In genomic region chr1:180904815-180905080, GRCm38 (mm10) we compare ENCODE assay signal across 8 mouse cellular contexts. TPM values are rescaled to one million over a fixed set of nuclear protein-coding genes. Genes with fewer than 3 reads are reported as not detected.
A peak's percentile ranks its signal among the peaks of the same experiment; 100 is the strongest.
DNase-seq lines count a peak whose midpoint lies in the region; ATAC-seq and TF ChIP-seq lines count a peak whose summit lies in the region.

No protein-coding gene starts in this region.

- H3K27me3 ChIP-seq in lung, embryonic 15.5 days, result no peaks in the 10 kb centered on the region
- H3K27me3 ChIP-seq in limb, embryonic 13.5 days, result no peaks in the 10 kb centered on the region
- no peaks in the 10 kb centered on the region for H3K27me3 ChIP-seq in small intestine, adult 2 months (ENCODE audit: control insufficient read depth, insufficient read depth, low read length)

- peaks cover 18% of the 10 kb centered on the region for H3K4me1 ChIP-seq in lung, embryonic 15.5 days
- peaks cover 20% of the 10 kb centered on the region for H3K4me1 ChIP-seq in limb, embryonic 13.5 days
- no peaks in the 10 kb centered on the region; the same call in 1 of the 2 replicates for H3K4me1 ChIP-seq in small intestine, adult 2 months (ENCODE audit: control insufficient read depth, insufficient read depth, insufficient read length, low read length)

- no peak for DNase-seq in lung, postnatal 10 days
- no peak for DNase-seq in layer of hippocampus, adult 9-10 months (ENCODE audit: low spot score)
- DNase-seq in right cerebral cortex, adult 2 months (ENCODE audit: low spot score in 2 of 2), result no peak
- no peak for DNase-seq in thymus, postnatal 0 days (ENCODE audit: low spot score)

- peak overlapping the region; percentile 73 for H3K4me2 ChIP-seq in lung, embryonic 15.5 days
- H3K4me2 ChIP-seq in limb, embryonic 13.5 days (replicated peaks), result peak overlapping the region; percentile 81

- no peak for TF ChIP-seq POLR2A in small intestine, adult 2 months (IDR thresholded peaks at IDR 0.05; ENCODE audit: low read depth, low read length)

- H3K4me3 ChIP-seq in lung, embryonic 15.5 days, result peak overlapping the region; percentile 92
- peak overlapping the region; percentile 77 for H3K4me3 ChIP-seq in limb, embryonic 13.5 days
- H3K4me3 ChIP-seq in small intestine, adult 2 months (ENCODE audit: low read depth, low read length), result peak overlapping the region; percentile 70

- no peak for TF ChIP-seq CTCF in small intestine, adult 2 months (IDR thresholded peaks at IDR 0.05; ENCODE audit: extremely low read depth, insufficient read length, insufficient replicate concordance, low read depth, low read length)

- WGBS in lung, embryonic 15.5 days, result 2% methylated on average over 5 of the region's 5 CpGs
- 4% methylated on average over 5 of the region's 5 CpGs for WGBS in limb, embryonic 13.5 days
- WGBS in small intestine, adult 2 months, result 7% methylated on average over 5 of the region's 5 CpGs

- peak overlapping the region; percentile 68; the same call in 1 of the 2 replicates for H3K27ac ChIP-seq in lung, embryonic 15.5 days
- peak overlapping the region; percentile 81; the same call in 1 of the 2 replicates for H3K27ac ChIP-seq in limb, embryonic 13.5 days
- H3K27ac ChIP-seq in small intestine, adult 2 months (ENCODE audit: insufficient read depth, low read depth, low read length), result no peak overlapping the region

- ATAC-seq in lung, embryonic 15.5 days (ENCODE audit: borderline replicate concordance, extremely low read depth, low FRiP score, low TSS enrichment), result no peak
- ATAC-seq in erythroblast, adult 5-6 weeks (replicated peaks; ENCODE audit: low FRiP score, poor library complexity, severe bottlenecking), result 0 out of 2 replicates have a peak, but pooled peaks have one; percentile 5
- ATAC-seq in limb, embryonic 13.5 days (ENCODE audit: low FRiP score, low read depth), result no peak

- no peaks in the 10 kb centered on the region for H3K9me3 ChIP-seq in lung, embryonic 15.5 days
- H3K9me3 ChIP-seq in limb, embryonic 13.5 days, result no peaks in the 10 kb centered on the region

- H3K9ac ChIP-seq in lung, embryonic 15.5 days, result peak overlapping the region; percentile 92
- H3K9ac ChIP-seq in limb, embryonic 13.5 days, result peak overlapping the region; percentile 92

- H3K36me3 ChIP-seq in lung, embryonic 15.5 days, result peaks cover 23% of the 10 kb centered on the region
- H3K36me3 ChIP-seq in limb, embryonic 13.5 days, result peaks cover 38% of the 10 kb centered on the region
- peaks cover 9% of the 10 kb centered on the region for H3K36me3 ChIP-seq in small intestine, adult 2 months (ENCODE audit: control insufficient read depth, insufficient read depth, low read length)

RNA-seq across cellular contexts. Expression of gene Pycr2, which starts 0.7 kb away (rescaled TPM):
- 89.9 and 90.0 TPM in 2 replicates for polyA plus RNA-seq in lung, embryonic 15.5 days (2015; fragmentation: Nextera tagmentation; extraction: Ambion mirVana)
- total RNA-seq in erythroblast, adult 5-6 weeks (2015; ENCODE audit: low replicate concordance), result 9.0 and 9.8 TPM in 2 replicates
- total RNA-seq in erythroblast, adult 5-6 weeks (2017; ENCODE audit: low replicate concordance), result 5.8 and 7.0 TPM in 2 replicates
- polyA plus RNA-seq in limb, embryonic 13.5 days (2015; fragmentation: Nextera tagmentation; extraction: Ambion mirVana), result 112 and 113 TPM in 2 replicates
- 21.8 and 23.2 TPM in 2 replicates for polyA plus RNA-seq in small intestine, adult 2 months (2012; rRNA removed)
- 142 and 147 TPM in 2 replicates for polyA plus RNA-seq in thymus, postnatal 0 days (2015; fragmentation: Nextera tagmentation; extraction: Ambion mirVana)

RNA-seq across cellular contexts. Expression of gene Lefty2, which starts 11.8 kb away (rescaled TPM):
- 0.17 TPM in 1 of 2 replicates, not detected in the other for polyA plus RNA-seq in lung, embryonic 15.5 days (2015; fragmentation: Nextera tagmentation; extraction: Ambion mirVana)
- total RNA-seq in erythroblast, adult 5-6 weeks (2015; ENCODE audit: low replicate concordance), result not detected in 2 replicates
- not detected in 2 replicates for total RNA-seq in erythroblast, adult 5-6 weeks (2017; ENCODE audit: low replicate concordance)
- 0.27 TPM in 2 replicates for polyA plus RNA-seq in limb, embryonic 13.5 days (2015; fragmentation: Nextera tagmentation; extraction: Ambion mirVana)
- polyA plus RNA-seq in small intestine, adult 2 months (2012; rRNA removed), result not detected in 2 replicates
- 0.86 and 0.98 TPM in 2 replicates for polyA plus RNA-seq in thymus, postnatal 0 days (2015; fragmentation: Nextera tagmentation; extraction: Ambion mirVana)

RNA-seq across cellular contexts. Expression of gene Lefty1, which starts 30.1 kb away (rescaled TPM):
- 1.2 and 1.7 TPM in 2 replicates for polyA plus RNA-seq in lung, embryonic 15.5 days (2015; fragmentation: Nextera tagmentation; extraction: Ambion mirVana)
- total RNA-seq in erythroblast, adult 5-6 weeks (2015; ENCODE audit: low replicate concordance), result not detected in 2 replicates
- total RNA-seq in erythroblast, adult 5-6 weeks (2017; ENCODE audit: low replicate concordance), result not detected in 2 replicates
- 1.8 and 2.2 TPM in 2 replicates for polyA plus RNA-seq in limb, embryonic 13.5 days (2015; fragmentation: Nextera tagmentation; extraction: Ambion mirVana)
- 6.3 and 7.1 TPM in 2 replicates for polyA plus RNA-seq in small intestine, adult 2 months (2012; rRNA removed)
- polyA plus RNA-seq in thymus, postnatal 0 days (2015; fragmentation: Nextera tagmentation; extraction: Ambion mirVana), result 1.7 and 2.9 TPM in 2 replicates

RNA-seq across cellular contexts. Expression of gene Tmem63a, which starts 37.4 kb away (rescaled TPM):
- 13.9 and 15.4 TPM in 2 replicates for polyA plus RNA-seq in lung, embryonic 15.5 days (2015; fragmentation: Nextera tagmentation; extraction: Ambion mirVana)
- total RNA-seq in erythroblast, adult 5-6 weeks (2015; ENCODE audit: low replicate concordance), result 8.5 and 13.8 TPM in 2 replicates
- total RNA-seq in erythroblast, adult 5-6 weeks (2017; ENCODE audit: low replicate concordance), result 6.6 and 13.1 TPM in 2 replicates
- polyA plus RNA-seq in limb, embryonic 13.5 days (2015; fragmentation: Nextera tagmentation; extraction: Ambion mirVana), result 16.2 and 17.7 TPM in 2 replicates
- polyA plus RNA-seq in small intestine, adult 2 months (2012; rRNA removed), result 23.5 and 31.9 TPM in 2 replicates
- polyA plus RNA-seq in thymus, postnatal 0 days (2015; fragmentation: Nextera tagmentation; extraction: Ambion mirVana), result 13.8 and 14.4 TPM in 2 replicates

RNA-seq across cellular contexts. Expression of gene Sde2, which starts 53.8 kb away (rescaled TPM):
- 33.7 and 36.6 TPM in 2 replicates for polyA plus RNA-seq in lung, embryonic 15.5 days (2015; fragmentation: Nextera tagmentation; extraction: Ambion mirVana)
- 17.3 and 29.4 TPM in 2 replicates for total RNA-seq in erythroblast, adult 5-6 weeks (2015; ENCODE audit: low replicate concordance)
- 34.7 and 53.5 TPM in 2 replicates for total RNA-seq in erythroblast, adult 5-6 weeks (2017; ENCODE audit: low replicate concordance)
- 39.3 and 40.7 TPM in 2 replicates for polyA plus RNA-seq in limb, embryonic 13.5 days (2015; fragmentation: Nextera tagmentation; extraction: Ambion mirVana)
- polyA plus RNA-seq in small intestine, adult 2 months (2012; rRNA removed), result 3.2 and 5.9 TPM in 2 replicates
- polyA plus RNA-seq in thymus, postnatal 0 days (2015; fragmentation: Nextera tagmentation; extraction: Ambion mirVana), result 34.4 and 38.7 TPM in 2 replicates
